Mouse (Mus musculus) right cerebral cortex, postnatal 14 days (tissue): ENCODE measurements around the gene Myo1c.

Source experiments
- DNase-seq: peaks from one replicate; pipeline ENCODE4 v3.0.0; 2022

Gene Myo1c

GRCm38 (mm10) chr11:75650311-75650710, at the start of gene Myo1c:
TSS of gene Myo1c (plus strand) at chr11:75650504.
- no peak for DNase-seq

- no peak for DNase-seq
Measured at GRCm38 (mm10) chr11:75604826-75605225, 45.5 kb upstream of the Myo1c start.

GRCm38 (mm10) chr11:75605318-75605717, 45.0 kb upstream of the Myo1c start:
- DNase-seq, result no peak

GRCm38 (mm10) chr11:75608776-75609175, 41.5 kb upstream of the Myo1c start:
- DNase-seq, result no peak

GRCm38 (mm10) chr11:75610021-75610420, 40.3 kb upstream of the Myo1c start:
- no peak for DNase-seq

- no peak for DNase-seq
Measured at GRCm38 (mm10) chr11:75614769-75615168, 35.5 kb upstream of the Myo1c start.

- no peak for DNase-seq
Measured at GRCm38 (mm10) chr11:75615556-75615955, 34.7 kb upstream of the Myo1c start.

GRCm38 (mm10) chr11:75619133-75619532, 31.2 kb upstream of the Myo1c start:
- no peak for DNase-seq

GRCm38 (mm10) chr11:75620136-75620780, 30.0 kb upstream of the Myo1c start:
- peak; percentile 30 for DNase-seq

- DNase-seq, result no peak
Measured at GRCm38 (mm10) chr11:75621426-75621825, 28.9 kb upstream of the Myo1c start.

GRCm38 (mm10) chr11:75622588-75623329, 27.5 kb upstream of the Myo1c start:
- no peak for DNase-seq

GRCm38 (mm10) chr11:75624102-75624554, 26.2 kb upstream of the Myo1c start:
- DNase-seq, result no peak

GRCm38 (mm10) chr11:75625820-75626219, 24.5 kb upstream of the Myo1c start:
- DNase-seq, result no peak

- DNase-seq, result no peak
Measured at GRCm38 (mm10) chr11:75630098-75630497, 20.2 kb upstream of the Myo1c start.

- peak; percentile 93 for DNase-seq
Measured at GRCm38 (mm10) chr11:75630645-75631229, 19.6 kb upstream of the Myo1c start, which contains the start of gene Inpp5k. TSS of gene Inpp5k (plus strand) at chr11:75630988.

- DNase-seq, result no peak
Measured at GRCm38 (mm10) chr11:75631561-75632225, 18.6 kb upstream of the Myo1c start.

GRCm38 (mm10) chr11:75632921-75633320, 17.4 kb upstream of the Myo1c start:
- DNase-seq, result no peak

GRCm38 (mm10) chr11:75634801-75635200, 15.5 kb upstream of the Myo1c start:
- no peak for DNase-seq

- DNase-seq, result no peak
Measured at GRCm38 (mm10) chr11:75635315-75635714, 15.0 kb upstream of the Myo1c start.

- no peak for DNase-seq
Measured at GRCm38 (mm10) chr11:75643323-75643722, 7.0 kb upstream of the Myo1c start.

- no peak for DNase-seq
Measured at GRCm38 (mm10) chr11:75644684-75645083, 5.6 kb upstream of the Myo1c start.

- DNase-seq, result no peak
Measured at GRCm38 (mm10) chr11:75647681-75648211, 2.6 kb upstream of the Myo1c start.

- DNase-seq, result no peak
Measured at GRCm38 (mm10) chr11:75649155-75649561, 1.1 kb upstream of the Myo1c start.
